Mouse (Mus musculus): Measurements from ENCODE around the gene Gm10053. TPM values are rescaled to one million over a fixed set of nuclear protein-coding genes. Genes with fewer than 3 reads are reported as not detected.
A peak's percentile ranks its signal among the peaks of the same experiment; 100 is the strongest.
"Not testable (repeated sequence)": the region's sequence is repeated elsewhere in the genome, so short reads cannot be mapped to it uniquely, and the experiment has no call there.

Gene Gm10053
- 100 to 1,000 TPM; 185 to 197 TPM for total RNA-seq (2021)
- long read RNA-seq, experiment 1, partial matches to known transcripts, result 0 of 2 reads
- long read RNA-seq, experiment 1, other reads (novel, unspliced or antisense), result 0 of 2 reads
- long read RNA-seq, experiment 2, partial matches to known transcripts, result 0 of 1 reads
- long read RNA-seq, experiment 2, other reads (novel, unspliced or antisense), result 0 of 1 reads

GRCm38 (mm10) chr19:24875129-24875870 is at the start of gene Gm10053:
Gene Gm10053 (plus strand): TSS chr19:24875686.
- intact Hi-C loops (cut with DNase I); H3K4me3 ChIP-seq; H3K27ac ChIP-seq; DNase-seq (ENCODE audit: extremely low spot score in 1 of 2, low spot score in 2 of 2): not testable (repeated sequence)

GRCm38 (mm10) chr19:24842080-24842479 is 33.4 kb upstream of the Gm10053 start:
- H3K27ac ChIP-seq, result no peak overlapping the region
- no peak overlapping the region for H3K4me3 ChIP-seq
- intact Hi-C loops (cut with DNase I), result no loop called here
- no peak for DNase-seq (ENCODE audit: extremely low spot score in 1 of 2, low spot score in 2 of 2)
- TF ChIP-seq CTCF (IDR thresholded peaks at IDR 0.05), result no peak

- TF ChIP-seq CTCF (IDR thresholded peaks at IDR 0.05), result no peak
- DNase-seq (ENCODE audit: extremely low spot score in 1 of 2, low spot score in 2 of 2), result no peak
- Histone ChIP-seq H3K27ac (no peak overlapping the region), H3K4me3 (no peak overlapping the region)
- intact Hi-C loops (cut with DNase I), result no loop called here
Measured at GRCm38 (mm10) chr19:24845007-24845546, 30.4 kb upstream of the Gm10053 start.

GRCm38 (mm10) chr19:24848345-24848744 is 27.1 kb upstream of the Gm10053 start:
- TF ChIP-seq CTCF (IDR thresholded peaks at IDR 0.05), result no peak
- DNase-seq (ENCODE audit: extremely low spot score in 1 of 2, low spot score in 2 of 2), result no peak
- no peak overlapping the region for H3K4me3 ChIP-seq
- H3K27ac ChIP-seq, result no peak overlapping the region
- intact Hi-C loops (cut with DNase I), result no loop called here

GRCm38 (mm10) chr19:24848844-24849243 is 26.6 kb upstream of the Gm10053 start:
- no peak for DNase-seq (ENCODE audit: extremely low spot score in 1 of 2, low spot score in 2 of 2)
- H3K4me3 ChIP-seq, result no peak overlapping the region
- no peak overlapping the region for H3K27ac ChIP-seq
- TF ChIP-seq CTCF (IDR thresholded peaks at IDR 0.05), result no peak
- intact Hi-C loops (cut with DNase I), result no loop called here

GRCm38 (mm10) chr19:24851456-24852315 is 23.8 kb upstream of the Gm10053 start:
- H3K4me3 ChIP-seq, result no peak overlapping the region
- intact Hi-C loops (cut with DNase I), result no loop called here
- no peak for DNase-seq (ENCODE audit: extremely low spot score in 1 of 2, low spot score in 2 of 2)
- TF ChIP-seq CTCF (IDR thresholded peaks at IDR 0.05), result no peak
- H3K27ac ChIP-seq, result no peak overlapping the region

GRCm38 (mm10) chr19:24861276-24861611 is 14.2 kb upstream of the Gm10053 start:
- intact Hi-C loops (cut with DNase I), result no loop called here
- DNase-seq (ENCODE audit: extremely low spot score in 1 of 2, low spot score in 2 of 2), result no peak
- H3K27ac ChIP-seq, result no peak overlapping the region
- TF ChIP-seq CTCF (IDR thresholded peaks at IDR 0.05), result no peak
- peak overlapping the region; percentile 42 for H3K4me3 ChIP-seq

- no peak within 1 kb of the TSS for H3K27ac ChIP-seq
- DNase-seq (ENCODE audit: extremely low spot score in 1 of 2, low spot score in 2 of 2), result no peak
- peak within 1 kb of the TSS; percentile 42 for H3K4me3 ChIP-seq
- intact Hi-C loops (cut with DNase I), result no loop called here
- TF ChIP-seq CTCF (IDR thresholded peaks at IDR 0.05), result no peak
Measured at GRCm38 (mm10) chr19:24861612-24862451, 13.7 kb upstream of the Gm10053 start, which contains the start of gene Pgm5. Gene Pgm5 (minus strand): TSS chr19:24861855.

- H3K27ac ChIP-seq, result no peak overlapping the region
- no peak for TF ChIP-seq CTCF (IDR thresholded peaks at IDR 0.05)
- no peak overlapping the region for H3K4me3 ChIP-seq
- intact Hi-C loops (cut with DNase I), result no loop called here
- DNase-seq (ENCODE audit: extremely low spot score in 1 of 2, low spot score in 2 of 2), result no peak
Measured at GRCm38 (mm10) chr19:24865436-24865835, 10.1 kb upstream of the Gm10053 start.

- Histone ChIP-seq H3K27ac (no peak overlapping the region), H3K4me3 (peak overlapping the region; percentile 40)
- peak; percentile 93 for TF ChIP-seq CTCF (IDR thresholded peaks at IDR 0.05)
- intact Hi-C loops (cut with DNase I), result loop anchor here (1.0 to 5.0 kb wide), 5 partner anchors 166 to 589 kb away; partner anchors contain the start of genes Fam122a and Fxn
- peak; percentile 75 to 79 for DNase-seq (ENCODE audit: extremely low spot score in 1 of 2, low spot score in 2 of 2)
Measured at GRCm38 (mm10) chr19:24871037-24871635, 4.3 kb upstream of the Gm10053 start.
